Mouse (Mus musculus) embryonic fibroblast, embryonic 13.5 days (primary cell): ENCODE results near the gene C1qtnf9.

ENCODE experiments used
- CTCF ChIP-seq: IDR thresholded peaks from 2 replicates; pipeline ENCODE4 v1.5.1; 2011; ENCODE audit warnings: mild to moderate bottlenecking, control low read depth, low read length, moderate library complexity, borderline replicate concordance; ENCODE audit not compliant: insufficient read depth
- POLR2A ChIP-seq: IDR thresholded peaks from 2 replicates; pipeline ENCODE4 v1.6.1; 2011; ENCODE audit warnings: low read depth, mild to moderate bottlenecking, control low read depth, low read length, moderate library complexity

DNA sequence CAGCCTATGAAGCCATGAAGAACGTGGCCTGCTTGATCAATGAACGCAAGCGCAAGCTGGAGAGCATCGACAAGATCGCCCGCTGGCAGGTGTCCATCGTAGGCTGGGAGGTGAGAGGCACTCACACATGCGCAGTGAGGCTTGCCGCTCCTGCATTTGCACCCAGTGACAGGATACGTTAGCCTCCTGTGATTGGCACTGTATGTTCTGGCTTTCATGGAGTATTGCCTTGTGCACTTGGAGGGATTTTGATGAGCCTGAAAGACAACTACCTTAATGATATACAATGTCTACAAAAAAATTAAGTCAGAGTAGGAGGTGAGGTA, 14.2 kb upstream of the C1qtnf9 start:
- TF ChIP-seq POLR2A (no peak), CTCF (no peak)
